Mouse (Mus musculus) kidney, postnatal 10 days (tissue): Measurements from ENCODE around the gene Ccdc117.
"Not testable (repeated sequence)": the region's sequence is repeated elsewhere in the genome, so short reads cannot be mapped to it uniquely, and the experiment has no call there.

ENCODE experiments used
- DNase-seq: peaks from one replicate; pipeline ENCODE4 v3.0.0; 2021; ENCODE audit warnings: mixed read lengths

Gene Ccdc117

DNA sequence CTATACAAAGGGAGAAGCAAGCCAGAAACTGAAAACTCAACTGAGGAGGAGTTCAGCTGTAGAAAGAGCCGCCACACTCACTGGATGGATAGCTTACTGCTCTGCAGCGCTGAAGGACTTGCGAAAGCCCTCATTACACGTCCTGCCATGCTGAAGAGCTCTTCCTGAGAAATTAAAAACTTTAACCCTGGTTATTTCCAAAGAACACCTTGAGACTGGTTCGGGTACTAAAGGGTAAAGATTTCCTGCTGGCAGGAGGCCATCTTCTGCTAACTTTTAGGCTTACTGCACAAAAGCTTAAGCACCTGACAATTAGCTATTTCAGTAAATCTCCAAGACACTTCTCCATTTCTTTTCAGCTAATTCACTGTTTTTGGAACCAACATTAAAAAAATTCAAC, 11.8 kb downstream of the Ccdc117 start:
- peak; percentile 38 for DNase-seq

DNA sequence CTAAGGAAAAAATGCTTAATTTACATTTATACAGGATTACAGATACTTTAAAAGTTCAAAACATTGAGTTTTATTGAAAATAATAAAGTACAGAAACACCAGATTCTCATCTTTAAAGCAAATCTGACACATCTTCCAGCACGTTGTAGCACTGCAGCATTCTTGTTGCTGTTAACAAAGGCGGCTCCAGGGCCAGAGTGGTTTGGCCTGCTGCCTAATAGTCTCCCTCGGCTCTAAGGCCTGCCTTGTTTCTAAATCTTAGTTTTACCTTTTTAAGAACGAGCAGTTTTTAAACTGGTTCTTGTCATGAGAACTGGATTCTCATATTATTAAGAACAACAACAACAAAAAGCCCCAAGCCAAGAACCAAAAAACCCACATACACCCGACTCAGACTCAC, 13.1 kb downstream of the Ccdc117 start:
- peak; percentile 55 for DNase-seq

DNA sequence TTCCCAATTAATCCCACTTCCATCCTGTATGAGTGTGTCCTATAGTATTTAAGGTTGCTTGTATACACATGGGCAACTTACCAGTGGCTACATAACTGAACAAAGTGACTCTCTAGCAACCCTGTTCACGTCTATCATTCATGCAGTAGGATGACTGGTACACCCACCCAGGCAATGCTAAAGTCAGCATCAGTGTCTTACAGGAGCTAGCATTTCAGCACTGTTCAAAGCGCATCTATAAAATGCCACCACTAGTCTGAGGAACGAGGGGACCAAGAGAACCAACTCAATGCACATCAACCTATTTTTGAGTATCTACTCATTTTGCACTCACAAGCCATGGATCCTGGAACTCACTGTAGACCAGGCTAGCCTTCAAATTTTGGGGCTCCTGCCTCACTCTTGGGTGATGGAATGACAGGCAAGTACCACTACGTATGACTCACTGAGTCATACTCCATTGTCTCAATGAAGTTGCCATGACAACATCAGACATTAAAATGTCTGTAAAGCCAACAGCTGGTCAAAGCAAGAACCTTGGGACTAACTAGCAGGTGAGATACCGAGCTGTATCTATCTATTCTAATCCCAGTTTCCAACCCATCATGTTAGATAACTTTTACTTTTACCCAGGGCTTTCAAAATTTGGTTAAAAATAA, 14.0 kb downstream of the Ccdc117 start:
- DNase-seq = no peak

DNA sequence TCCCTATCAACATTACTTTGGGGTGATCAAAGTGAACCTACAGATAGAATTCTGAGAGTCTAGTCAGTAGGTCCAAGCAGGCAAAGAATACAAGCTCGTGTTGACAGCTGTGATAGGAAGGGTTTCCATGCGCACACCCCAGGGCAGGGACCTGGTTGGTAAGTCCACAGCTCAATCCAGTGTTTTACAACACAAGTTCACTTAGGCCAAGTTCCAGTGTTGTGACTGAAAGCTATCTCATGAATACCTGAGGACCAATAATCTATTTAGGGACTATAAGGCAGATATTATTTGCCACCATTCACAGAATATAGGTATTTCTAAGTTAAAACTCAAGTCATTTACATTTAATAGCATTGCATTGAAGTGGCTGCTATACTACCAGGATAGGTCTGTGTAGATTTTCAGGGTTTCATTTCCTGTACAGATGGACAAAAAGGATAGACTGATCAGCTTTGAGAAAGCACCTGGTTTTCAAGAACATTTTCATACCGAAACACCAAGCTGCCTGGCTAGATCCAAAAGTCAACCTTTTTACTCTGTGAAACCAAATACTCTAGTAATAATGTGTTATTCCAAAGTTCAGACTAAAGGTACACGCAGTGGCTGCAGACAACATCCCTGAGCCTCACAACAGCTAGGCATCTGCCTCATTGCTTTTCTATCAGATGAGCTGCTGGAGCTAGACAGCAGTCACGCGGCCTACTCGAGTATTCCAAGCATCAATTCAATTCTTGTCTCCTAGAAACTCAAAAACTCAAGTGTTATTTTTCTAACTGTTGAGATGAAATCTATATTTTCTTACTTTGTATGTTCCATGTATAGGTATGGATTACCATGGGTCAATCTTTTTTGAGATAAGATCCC, 15.2 kb downstream of the Ccdc117 start:
- no peak for DNase-seq

DNA sequence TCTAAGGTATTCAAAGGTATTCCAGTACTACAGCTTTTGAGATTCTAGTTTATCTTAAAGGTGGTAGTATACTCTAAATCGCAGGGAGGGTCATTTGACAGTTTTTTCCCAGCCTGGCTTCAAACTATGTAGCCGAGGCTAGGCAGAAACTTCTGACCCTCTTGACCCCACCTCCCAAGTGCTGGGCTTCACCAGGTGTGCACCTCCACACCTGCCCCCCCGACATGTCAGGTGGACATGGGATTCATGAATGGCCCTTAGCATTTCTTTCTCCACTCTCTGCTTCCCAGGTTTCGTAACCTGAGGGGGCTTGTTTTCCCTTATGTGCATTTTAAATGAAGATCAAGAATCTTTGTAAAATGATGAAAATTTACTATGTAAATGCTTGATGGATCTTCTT, 16.6 kb downstream of the Ccdc117 start:
- no peak for DNase-seq

DNA sequence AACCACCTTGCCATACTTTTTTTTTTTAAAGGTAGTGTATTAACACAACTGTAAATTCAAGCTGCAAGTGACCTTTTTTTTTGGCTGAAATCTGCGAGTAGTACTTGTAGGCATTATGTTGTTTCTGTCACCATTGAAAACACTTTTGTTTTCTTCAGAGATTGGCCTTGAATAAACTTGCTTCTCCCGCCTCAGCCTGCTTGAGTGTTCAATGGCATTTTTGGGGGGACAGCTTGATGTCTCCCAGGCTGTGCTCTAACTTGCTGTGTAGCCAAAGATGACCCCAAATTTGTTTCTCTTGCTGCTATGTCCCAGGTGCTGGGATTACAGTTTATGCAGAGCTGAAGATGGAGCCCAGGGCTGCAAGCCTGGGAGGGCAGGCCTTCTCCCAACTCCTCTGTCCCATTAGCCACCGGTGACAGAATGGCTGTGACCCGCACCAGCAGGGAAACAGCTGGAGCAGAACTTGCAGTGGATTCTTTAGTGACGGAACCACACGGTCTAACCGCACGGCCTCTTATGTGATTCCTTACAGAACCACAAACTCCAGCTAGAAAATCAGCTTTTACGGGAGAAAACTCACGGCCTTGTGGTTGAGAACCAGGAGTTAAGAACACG, 19.1 kb downstream of the Ccdc117 start:
- peak; percentile 66 for DNase-seq

DNA sequence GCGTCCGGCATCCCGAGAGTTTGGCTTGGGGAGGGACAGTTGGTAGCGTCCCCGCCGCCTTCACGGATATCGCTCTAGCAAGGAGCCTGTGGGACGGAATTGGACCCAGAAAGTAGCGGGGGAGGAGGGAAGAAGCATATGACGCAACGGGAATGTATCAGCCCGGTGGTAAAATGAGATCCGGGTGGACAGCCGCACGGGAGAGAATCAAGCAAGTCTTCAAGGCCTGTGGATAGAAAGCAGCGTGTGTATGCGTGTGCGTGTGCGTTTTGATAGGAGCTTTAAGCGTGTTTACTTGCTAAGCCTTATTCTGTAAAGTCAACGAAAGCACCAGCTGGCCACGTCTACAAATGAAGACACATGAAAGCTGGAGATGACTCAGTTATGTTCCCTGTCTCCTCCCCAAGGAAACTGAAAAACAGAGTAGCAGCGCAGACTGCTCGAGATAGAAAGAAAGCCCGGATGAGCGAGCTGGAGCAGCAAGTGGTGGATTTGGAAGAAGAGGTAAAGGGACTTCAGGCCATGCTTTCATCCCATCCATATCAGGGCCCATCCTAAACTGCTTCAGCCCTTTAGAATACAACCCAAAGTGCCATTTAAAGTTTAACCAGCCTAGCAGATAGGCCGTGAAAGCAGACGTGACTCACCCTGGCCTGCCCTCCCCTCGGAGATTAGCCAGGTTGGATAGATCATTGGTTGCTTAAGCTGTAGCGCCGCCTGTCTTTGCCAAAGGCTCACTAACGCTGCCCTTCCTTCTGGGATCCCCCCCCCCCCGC, 20.3 kb downstream of the Ccdc117 start:
- DNase-seq = peak; percentile 79

DNA sequence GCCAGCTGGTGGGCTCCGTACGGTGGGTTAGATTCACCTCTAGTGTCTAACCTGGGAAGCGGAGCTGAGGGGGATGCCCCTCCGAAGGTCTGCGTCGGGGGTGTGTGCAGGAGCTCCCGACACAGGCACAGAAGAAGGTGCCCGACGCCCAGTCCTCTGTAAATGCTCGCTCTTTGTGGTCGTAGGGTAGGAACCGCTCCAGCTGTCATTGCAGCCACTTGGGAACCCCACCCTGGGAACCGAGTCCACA, 20.8 kb downstream of the Ccdc117 start:
- DNase-seq = peak; percentile 68

DNA sequence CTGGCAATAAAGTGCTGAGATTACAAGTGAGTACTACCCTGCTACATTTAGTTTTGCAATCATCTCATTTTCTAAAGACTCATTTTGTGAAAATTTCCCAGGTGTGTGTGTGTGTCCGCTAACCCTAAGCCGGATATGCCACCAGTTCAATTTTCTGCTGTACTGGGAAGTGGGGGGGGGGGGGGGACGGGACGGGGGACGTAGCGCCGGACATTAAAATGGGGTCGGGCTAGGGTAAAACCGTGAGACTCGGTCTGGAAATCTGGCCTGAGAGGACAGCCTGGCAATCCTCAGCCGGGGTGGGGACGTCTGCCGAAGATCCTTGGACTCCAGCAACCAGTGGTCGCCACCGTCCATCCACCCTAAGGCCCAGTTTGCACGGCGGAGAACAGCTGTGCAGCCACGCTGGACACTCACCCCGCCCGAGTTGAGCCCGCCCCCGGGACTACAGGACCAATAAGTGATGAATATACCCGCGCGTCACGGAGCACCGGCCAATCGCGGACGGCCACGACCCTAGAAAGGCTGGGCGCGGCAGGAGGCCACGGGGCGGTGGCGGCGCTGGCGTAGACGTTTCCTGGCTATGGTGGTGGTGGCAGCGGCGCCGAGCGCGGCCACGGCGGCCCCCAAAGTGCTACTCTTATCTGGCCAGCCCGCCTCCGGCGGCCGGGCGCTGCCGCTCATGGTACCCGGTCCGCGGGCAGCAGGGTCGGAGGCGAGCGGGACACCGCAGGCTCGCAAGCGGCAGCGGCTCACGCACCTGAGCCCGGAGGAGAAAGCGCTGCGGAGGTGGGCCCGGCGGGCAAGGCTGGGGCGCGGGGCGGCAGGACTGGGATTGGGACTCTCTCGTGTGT, 21.3 kb downstream of the Ccdc117 start, which contains the start of gene Xbp1:
TSS of gene Xbp1 (plus strand) at position 248 of the 854 bp plus-strand sequence.
- DNase-seq = peak; percentile 99

DNA sequence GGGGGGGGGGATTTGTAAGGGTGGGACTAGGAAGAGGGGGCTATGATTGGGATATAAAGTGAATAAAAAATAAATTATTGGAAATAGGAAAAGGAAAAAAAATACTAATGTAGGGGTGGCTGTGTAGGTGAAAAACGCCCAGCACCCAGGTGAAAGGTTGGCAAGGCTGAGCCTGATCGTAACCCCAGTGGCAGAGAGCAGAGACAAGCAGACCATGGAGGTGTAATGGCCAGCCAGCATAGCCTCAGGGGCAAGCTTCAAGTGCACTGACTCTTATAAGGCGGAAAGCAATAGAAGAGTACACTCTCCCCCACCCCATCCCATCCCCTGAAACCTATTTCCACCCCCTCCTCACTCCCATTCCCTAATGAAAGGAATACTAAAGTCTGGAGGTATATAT, 22.3 kb downstream of the Ccdc117 start:
- no peak for DNase-seq

DNA sequence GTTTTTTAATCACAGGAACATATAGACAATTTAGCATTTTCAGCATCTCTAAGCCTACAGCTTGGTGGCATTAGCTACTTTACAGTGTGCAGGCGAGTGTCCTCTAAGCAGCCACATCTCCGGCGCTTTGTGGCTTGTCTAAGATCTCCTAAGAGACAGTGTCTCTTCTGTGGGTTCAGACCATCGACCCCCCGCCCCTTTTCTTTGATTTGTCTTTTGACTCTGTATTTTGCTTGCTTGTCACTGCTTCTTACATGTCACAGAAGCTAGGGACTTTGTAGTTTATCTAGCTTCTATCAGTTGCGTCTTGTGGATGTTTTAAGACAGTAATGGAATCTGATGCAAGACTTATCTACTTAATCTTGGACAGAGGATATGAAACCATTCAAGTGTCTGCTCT, 24.6 kb downstream of the Ccdc117 start:
- no peak for DNase-seq

DNA sequence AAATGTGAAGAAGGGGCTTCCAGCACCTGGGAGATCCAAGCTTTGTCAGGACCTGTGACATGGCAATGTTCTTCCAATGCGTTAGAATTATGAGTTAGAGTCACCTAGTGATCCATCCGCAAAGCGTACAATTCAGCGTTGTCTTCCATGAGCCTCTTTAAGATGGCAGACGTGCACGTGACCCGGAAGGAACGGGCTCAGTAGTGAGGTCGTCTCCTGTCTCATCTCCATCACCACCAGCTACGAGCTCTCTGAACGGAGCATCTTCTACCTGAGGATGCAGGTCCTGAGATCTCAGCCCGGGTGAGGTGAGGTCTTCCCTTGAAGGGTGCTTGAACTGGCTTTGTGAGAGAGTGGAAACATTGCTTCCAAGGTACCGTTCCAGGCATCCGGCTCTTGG, 25.4 kb downstream of the Ccdc117 start:
- no peak for DNase-seq

DNA sequence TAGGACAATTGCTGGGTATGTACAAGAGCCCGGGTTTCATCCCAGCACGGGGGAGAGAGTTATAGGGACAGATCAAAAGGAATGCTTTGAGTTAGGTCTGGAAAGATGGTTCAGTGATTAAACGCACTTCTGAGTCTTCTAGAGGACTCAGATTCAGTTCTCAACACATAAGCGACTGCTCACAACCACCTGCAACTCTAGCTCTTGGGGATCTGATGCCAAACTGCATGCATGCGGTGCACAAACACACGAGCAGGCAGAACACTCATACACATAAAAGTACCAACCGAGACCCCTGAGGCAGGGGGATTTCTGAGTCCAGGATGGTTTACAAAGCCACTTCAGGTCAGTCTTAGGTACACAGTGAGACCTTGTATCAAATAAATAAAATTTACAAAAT, 25.8 kb downstream of the Ccdc117 start:
- DNase-seq = no peak

DNA sequence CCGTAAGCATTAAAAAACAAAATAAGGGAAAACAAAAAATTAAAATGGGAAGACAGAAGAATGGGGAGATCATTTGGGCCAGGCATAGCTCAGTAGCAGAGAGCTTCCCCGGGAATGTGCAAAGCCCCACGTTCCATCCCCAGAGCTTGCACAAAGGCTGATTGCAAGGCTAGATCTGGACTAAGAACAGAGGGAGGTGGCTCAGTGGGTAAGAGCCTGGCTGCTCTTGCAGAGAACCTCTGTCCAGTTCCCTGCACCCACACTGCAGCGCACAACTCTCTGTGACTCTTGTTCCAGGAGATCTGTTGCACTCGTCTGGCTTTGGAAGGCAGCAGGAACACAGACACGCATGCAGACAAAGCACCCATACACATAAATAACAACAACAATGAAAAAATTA, 26.3 kb downstream of the Ccdc117 start:
- DNase-seq = no peak

DNA sequence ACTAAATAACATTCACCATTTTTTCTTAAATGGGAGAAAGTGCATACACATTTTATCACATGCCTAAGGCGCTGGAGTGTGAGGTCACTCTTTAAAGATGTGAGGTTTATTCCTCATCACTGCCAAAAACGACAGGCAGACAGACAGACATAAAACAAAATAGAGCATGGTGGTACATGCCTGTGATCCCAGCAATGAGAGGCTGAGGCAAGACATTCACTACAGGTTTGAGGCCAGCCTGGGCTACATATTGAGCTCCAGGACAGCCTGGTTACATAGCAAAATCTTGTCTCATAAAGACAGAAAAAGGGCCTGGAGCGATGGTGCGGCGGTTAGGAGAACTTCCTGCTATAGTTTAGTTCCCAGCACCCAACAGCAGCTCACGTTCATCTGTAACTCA, 26.8 kb downstream of the Ccdc117 start:
- DNase-seq = no peak

DNA sequence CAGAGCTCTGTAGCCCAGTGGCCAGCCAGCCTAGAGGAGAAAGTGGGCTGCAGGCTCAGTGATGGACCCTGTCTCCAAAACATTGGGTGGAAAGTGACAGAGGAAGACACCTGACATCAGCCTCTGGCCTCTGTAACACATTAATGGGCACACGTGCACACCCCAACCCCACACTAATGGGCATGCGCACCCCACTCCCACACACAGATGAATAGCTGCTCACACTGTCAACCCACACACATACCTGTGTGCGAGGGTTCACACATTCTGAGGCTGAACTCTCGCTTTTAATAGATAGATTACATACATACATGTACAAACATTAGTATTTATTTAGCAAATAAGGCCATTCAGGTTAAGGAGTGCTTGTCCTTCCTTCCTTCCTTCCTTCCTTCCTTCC, 27.9 kb downstream of the Ccdc117 start:
- DNase-seq = no peak

DNA sequence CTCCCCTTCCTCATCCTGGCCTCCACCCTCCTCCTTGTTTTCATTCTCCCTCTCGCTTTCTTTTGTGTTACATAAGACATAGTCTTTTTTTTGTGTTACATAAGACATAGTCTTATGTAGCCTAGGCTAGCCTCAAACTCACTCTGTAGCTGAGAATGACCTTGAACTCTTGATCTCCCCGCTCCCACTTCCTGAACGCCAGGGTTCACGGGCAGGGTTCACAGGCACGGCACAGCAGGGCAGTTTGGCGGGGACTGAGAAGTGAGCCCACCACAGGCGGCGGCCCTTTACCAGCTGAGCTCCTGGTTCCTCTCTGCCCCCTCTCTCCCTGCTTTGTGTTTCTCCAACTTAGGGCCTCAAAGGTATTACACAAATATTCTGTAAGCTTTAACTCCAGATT, 29.0 kb downstream of the Ccdc117 start:
- no peak for DNase-seq

DNA sequence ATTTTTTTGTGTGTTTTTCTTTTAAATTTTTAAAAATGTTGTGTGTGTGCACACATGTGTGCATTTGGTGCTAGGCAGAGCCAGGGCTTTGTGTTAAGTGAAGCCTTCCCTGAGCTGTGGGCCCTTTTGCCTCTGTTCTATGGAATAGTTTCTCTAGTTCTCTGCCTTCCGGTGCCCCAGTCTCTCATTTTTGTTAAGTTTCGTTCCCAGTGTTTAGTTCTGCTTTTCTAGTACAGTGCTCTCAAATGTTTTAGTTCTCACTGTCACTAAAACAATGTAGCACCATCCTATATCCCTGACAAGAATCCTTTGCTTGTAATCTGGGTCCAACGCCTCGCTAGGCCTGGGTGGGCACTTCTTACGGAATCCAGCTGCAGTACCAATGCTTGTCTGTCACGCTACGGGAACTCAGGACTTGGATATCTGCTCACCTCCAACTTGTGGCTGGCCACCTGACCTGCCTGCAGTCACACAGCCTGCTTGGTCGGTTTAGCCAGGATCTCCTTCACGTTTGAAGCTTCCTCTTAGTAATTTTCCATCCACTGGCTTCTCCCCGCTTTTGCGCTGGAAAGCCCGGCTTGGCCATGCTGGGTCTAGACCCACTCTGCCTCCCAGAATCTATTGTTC, 29.8 kb downstream of the Ccdc117 start:
- DNase-seq = peak; percentile 56

DNA sequence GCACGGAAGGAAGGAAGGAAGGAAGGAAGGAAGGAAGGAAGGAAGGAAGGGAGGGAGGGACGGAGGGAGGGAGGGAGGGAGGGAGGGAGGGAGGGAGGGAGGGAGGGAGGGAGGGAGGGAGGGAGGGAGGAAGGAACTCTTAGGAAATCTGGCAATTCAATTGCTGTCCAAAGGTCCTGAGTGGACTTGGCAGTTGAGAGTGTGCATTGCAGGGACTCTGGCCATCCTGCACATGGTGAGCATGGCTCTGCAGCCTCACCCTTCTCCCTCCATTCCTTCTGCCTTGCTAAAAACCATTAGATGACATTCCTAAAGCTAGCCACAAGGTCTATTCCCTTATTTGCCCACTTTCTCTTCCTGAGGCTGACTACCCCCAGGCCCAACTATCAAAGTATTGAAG, 31.3 kb downstream of the Ccdc117 start:
- not testable (repeated sequence) for DNase-seq

DNA sequence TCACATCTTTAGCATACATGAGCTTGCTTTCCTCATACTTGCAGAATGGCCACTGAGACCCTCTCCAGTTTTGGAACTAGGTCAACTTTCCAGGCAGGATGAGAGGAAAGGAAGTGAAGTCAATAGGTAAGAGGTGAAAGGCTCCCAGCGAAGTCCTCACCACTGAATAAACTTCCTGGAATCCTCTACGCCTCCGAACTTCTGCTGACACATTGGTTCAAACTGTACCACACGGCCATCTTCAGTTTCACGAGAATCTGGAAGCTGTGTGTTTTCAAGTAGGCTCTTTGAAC, 31.9 kb downstream of the Ccdc117 start:
- no peak for DNase-seq

DNA sequence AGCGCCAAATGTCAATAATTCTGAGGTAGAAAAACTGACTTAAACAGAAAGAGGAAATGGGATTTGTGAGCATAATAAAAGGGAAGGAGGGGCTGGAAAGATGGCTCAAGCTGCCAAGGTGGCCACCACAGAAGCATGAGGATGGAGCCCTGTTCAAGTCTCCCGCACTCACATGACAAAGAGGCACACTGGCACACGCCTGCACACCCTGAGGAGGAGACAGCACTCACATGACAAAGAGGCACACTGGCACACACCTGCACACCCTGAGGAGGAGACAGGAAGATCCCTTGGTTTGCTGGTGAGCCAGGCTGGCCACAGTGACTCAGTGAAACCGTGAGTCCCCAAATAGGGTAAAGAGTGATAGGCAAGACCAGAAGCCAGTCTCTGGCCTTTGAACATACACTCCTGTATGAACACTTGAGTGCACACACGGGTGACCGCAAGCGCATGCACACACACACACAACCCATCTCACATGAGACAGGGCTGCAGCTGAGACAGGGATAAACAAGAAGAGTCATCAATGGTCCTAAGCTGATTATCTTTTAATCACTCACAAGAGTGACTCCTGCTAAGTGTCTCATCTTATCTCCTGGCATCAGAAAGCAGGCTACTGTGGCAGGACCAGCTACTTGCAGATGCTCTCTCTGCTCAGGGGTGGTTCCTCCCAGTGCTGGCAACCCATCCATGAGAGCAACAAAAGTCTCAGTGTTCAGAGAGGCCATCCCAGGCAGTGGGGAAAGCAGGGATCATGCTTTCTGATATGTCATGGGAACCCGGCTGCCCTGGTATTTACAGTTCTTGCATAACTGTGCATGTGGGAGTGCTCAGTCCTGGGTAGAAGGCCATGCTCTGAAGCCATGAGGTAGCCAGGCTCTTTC, 32.5 kb downstream of the Ccdc117 start:
- no peak for DNase-seq
